Mouse (Mus musculus): ENCODE measurements at regions not wholly inside any gene's neighbourhood (a gene's known extent, or its start where the extent isn't known, plus 50 kb on each side); places are given as distances from the start of the nearest gene placed in this dataset.

GRCm38 (mm10) chr9:86166362-86167067, 298.2 kb downstream of the Ube2cbp start:
- Histone ChIP-seq H3K9me3 (replicated peaks) (no peaks in the 10 kb centered on the region), H3K27me3 (no peaks in the 10 kb centered on the region), H3K36me3 (no peaks in the 10 kb centered on the region), H3K4me1 (replicated peaks) (no peaks in the 10 kb centered on the region), H3K4me3 (replicated peaks) (no peak overlapping the region), H3K27ac (no peak overlapping the region), H3K4me2 (no peak overlapping the region), H3K9ac (no peak overlapping the region)
- DNase-seq: no peak
- WGBS (ENCODE audit: insufficient replicate concordance): 52% methylated on average over 3 of the region's 3 CpGs
- no peak for ATAC-seq (ENCODE audit: low read depth)

DNA sequence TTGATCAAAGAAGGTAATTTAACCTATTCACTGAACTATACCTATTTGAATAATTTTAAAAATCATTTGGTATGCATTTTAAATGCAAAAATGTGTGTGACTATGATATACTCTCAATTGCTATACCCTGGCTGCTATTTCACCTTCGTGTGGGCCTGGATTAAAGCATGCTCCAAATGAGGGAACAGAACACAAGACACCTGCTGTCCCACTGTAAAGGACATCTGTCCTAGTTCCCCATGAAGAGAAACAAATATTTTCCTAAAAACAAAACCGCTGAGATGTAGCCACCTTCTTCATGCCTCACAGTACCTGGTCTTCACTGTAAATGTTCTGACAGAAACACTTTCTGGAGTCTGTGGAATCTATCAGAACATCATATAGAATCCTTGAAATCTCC, 294.0 kb downstream of the Ube2cbp start:
- H3K4me1 ChIP-seq (replicated peaks): no peaks in the 10 kb centered on the region
- H3K36me3 ChIP-seq: no peaks in the 10 kb centered on the region
- WGBS (ENCODE audit: insufficient replicate concordance): 43% methylated on average over 2 of the region's 2 CpGs
- ATAC-seq (ENCODE audit: low read depth) (no peak), DNase-seq (no peak)
- H3K4me2 ChIP-seq: no peak overlapping the region
- H3K4me3 ChIP-seq (replicated peaks): no peak overlapping the region
- no peaks in the 10 kb centered on the region for H3K9me3 ChIP-seq (replicated peaks)
- H3K27me3 ChIP-seq: no peaks in the 10 kb centered on the region
- H3K27ac ChIP-seq: no peak overlapping the region
- H3K9ac ChIP-seq: no peak overlapping the region

- Histone ChIP-seq H3K27me3 (no peaks in the 10 kb centered on the region), H3K36me3 (no peaks in the 10 kb centered on the region), H3K4me2 (no peak overlapping the region), H3K4me1 (replicated peaks) (no peaks in the 10 kb centered on the region), H3K27ac (no peak overlapping the region), H3K9ac (no peak overlapping the region), H3K9me3 (replicated peaks) (no peaks in the 10 kb centered on the region), H3K4me3 (replicated peaks) (no peak overlapping the region)
- ATAC-seq (ENCODE audit: low read depth) (no peak), DNase-seq (no peak)
- WGBS (ENCODE audit: insufficient replicate concordance): 56% methylated on average over 11 of the region's 11 CpGs
Observed at GRCm38 (mm10) chr9:86186751-86187747, 277.7 kb downstream of the Ube2cbp start.

DNA sequence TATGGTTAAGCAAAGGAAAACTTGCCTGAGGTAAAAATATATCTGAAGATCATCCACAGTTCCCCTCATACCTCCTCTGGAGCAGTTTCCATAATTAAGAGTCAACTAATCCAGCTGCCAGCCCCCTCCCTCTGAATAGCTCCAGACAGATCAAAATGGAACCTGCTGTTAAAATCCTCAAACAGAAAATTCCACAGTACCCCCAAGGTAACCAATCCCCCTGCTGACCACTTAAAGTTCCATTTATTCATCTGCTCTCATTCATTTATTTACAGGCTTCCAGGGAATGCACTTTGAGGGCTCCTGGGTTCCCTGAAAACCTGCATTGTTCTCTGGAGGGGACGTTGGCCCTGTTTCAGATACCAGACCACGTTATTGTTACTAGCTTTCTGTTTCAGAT, 275.9 kb downstream of the Ube2cbp start:
- 33% methylated on average over 2 of the region's 2 CpGs for WGBS (ENCODE audit: insufficient replicate concordance)
- no peaks in the 10 kb centered on the region for H3K36me3 ChIP-seq
- no peak overlapping the region for H3K27ac ChIP-seq
- H3K27me3 ChIP-seq: no peaks in the 10 kb centered on the region
- no peak overlapping the region for H3K4me2 ChIP-seq
- no peak for DNase-seq
- no peak overlapping the region for H3K9ac ChIP-seq
- no peaks in the 10 kb centered on the region for H3K9me3 ChIP-seq (replicated peaks)
- ATAC-seq (ENCODE audit: low read depth): no peak
- H3K4me3 ChIP-seq (replicated peaks): no peak overlapping the region
- H3K4me1 ChIP-seq (replicated peaks): no peaks in the 10 kb centered on the region

DNA sequence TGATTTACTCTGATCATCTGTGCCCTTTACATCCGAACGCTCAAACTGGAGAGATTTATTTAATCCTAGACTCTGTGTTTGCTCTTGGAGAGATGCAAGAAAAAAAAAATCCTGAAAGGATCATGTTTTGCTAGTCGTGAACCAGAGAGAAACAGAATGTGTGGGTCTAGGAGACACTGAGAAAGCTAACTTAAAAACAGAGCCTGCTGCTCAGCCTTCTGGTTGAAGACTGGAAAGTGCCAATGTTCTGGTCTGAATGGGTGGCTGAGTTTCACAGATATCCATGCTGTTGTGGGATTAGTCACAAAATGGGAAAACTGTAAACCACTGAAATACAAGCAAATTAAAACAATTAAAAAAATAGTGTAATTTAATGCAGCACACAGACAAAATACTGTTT, 259.7 kb downstream of the Ube2cbp start:
- 59% methylated on average over 3 of the region's 3 CpGs for WGBS (ENCODE audit: insufficient replicate concordance)
- no peak overlapping the region for H3K27ac ChIP-seq

GRCm38 (mm10) chr9:86208334-86208925, 256.3 kb downstream of the Ube2cbp start:
- H3K4me1 ChIP-seq (replicated peaks): no peaks in the 10 kb centered on the region
- DNase-seq (no peak), ATAC-seq (ENCODE audit: low read depth) (no peak)
- H3K9me3 ChIP-seq (replicated peaks): no peaks in the 10 kb centered on the region
- H3K9ac ChIP-seq: no peak overlapping the region
- H3K4me3 ChIP-seq (replicated peaks): no peak overlapping the region
- H3K27me3 ChIP-seq: no peaks in the 10 kb centered on the region
- no peaks in the 10 kb centered on the region for H3K36me3 ChIP-seq
- H3K27ac ChIP-seq: no peak overlapping the region
- WGBS (ENCODE audit: insufficient replicate concordance): 54% methylated on average over 5 of the region's 5 CpGs
- no peak overlapping the region for H3K4me2 ChIP-seq

More for the DNA sequence above, 259.7 kb downstream of the Ube2cbp start:
- H3K4me1 ChIP-seq (replicated peaks): no peaks in the 10 kb centered on the region
- no peak for ATAC-seq (ENCODE audit: low read depth)
- no peak for DNase-seq
- no peak overlapping the region for H3K4me2 ChIP-seq
- no peaks in the 10 kb centered on the region for H3K36me3 ChIP-seq
- H3K27me3 ChIP-seq: no peaks in the 10 kb centered on the region
- no peaks in the 10 kb centered on the region for H3K9me3 ChIP-seq (replicated peaks)
- no peak overlapping the region for H3K4me3 ChIP-seq (replicated peaks)
- H3K9ac ChIP-seq: no peak overlapping the region

GRCm38 (mm10) chr9:86211267-86211666, 253.5 kb downstream of the Ube2cbp start:
- no peaks in the 10 kb centered on the region for H3K36me3 ChIP-seq
- no peaks in the 10 kb centered on the region for H3K4me1 ChIP-seq (replicated peaks)
- no peak overlapping the region for H3K27ac ChIP-seq
- DNase-seq (no peak), ATAC-seq (ENCODE audit: low read depth) (no peak)
- no peaks in the 10 kb centered on the region for H3K9me3 ChIP-seq (replicated peaks)
- H3K4me3 ChIP-seq (replicated peaks): no peak overlapping the region
- H3K9ac ChIP-seq: no peak overlapping the region
- no peak overlapping the region for H3K4me2 ChIP-seq
- WGBS (ENCODE audit: insufficient replicate concordance): 64% methylated on average over 3 of the region's 3 CpGs
- H3K27me3 ChIP-seq: no peaks in the 10 kb centered on the region

DNA sequence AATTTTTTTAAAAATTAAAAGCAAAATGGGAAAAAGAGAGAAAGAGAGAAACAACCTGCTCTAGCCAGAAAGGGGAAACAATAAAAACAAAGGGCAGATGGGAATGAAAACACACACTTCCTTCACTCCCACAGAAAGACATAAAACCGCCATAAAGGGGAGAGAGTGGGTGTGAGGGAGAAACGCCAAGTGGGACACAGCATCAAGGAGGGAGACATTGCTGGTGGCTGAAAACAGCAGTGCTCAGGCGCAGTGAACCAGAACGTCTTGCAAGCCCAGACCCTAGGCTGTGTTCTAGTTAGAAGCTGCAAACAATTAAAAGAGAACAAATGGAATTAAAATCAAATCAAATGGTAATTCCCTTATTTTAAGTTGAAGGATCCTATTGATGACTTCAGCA, 245.1 kb downstream of the Ube2cbp start:
- Histone ChIP-seq H3K27ac (no peak overlapping the region), H3K4me3 (replicated peaks) (no peak overlapping the region), H3K9ac (no peak overlapping the region), H3K9me3 (replicated peaks) (no peaks in the 10 kb centered on the region), H3K4me2 (no peak overlapping the region), H3K4me1 (replicated peaks) (no peaks in the 10 kb centered on the region), H3K36me3 (no peaks in the 10 kb centered on the region), H3K27me3 (no peaks in the 10 kb centered on the region)
- DNase-seq (no peak), ATAC-seq (ENCODE audit: low read depth) (no peak)
- 57% methylated on average over 4 of the region's 4 CpGs for WGBS (ENCODE audit: insufficient replicate concordance)

DNA sequence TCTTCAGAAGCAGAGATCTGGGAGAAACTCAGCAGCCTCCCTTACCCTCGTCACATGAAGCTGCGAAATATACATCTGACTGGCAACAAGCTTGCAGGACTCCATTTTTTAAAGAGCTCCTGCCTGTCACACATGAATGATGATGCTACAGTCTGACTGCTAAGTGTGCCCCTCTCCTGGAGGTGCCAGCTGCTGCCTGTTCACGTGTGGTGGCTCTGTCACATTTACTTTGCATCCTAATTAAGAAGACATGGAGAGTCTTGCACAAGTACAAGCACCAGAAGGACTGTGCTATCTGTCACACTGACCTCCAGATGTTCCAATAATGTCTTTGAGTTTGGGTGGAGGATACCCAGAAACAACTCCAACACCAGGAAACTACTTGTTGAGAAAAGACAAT, 240.2 kb downstream of the Ube2cbp start:
- H3K4me1 ChIP-seq (replicated peaks): no peaks in the 10 kb centered on the region
- H3K27ac ChIP-seq: no peak overlapping the region
- no peak overlapping the region for H3K4me2 ChIP-seq
- no peaks in the 10 kb centered on the region for H3K36me3 ChIP-seq
- H3K9ac ChIP-seq: no peak overlapping the region
- DNase-seq (no peak), ATAC-seq (ENCODE audit: low read depth) (no peak)
- 47% methylated on average over 3 of the region's 3 CpGs for WGBS (ENCODE audit: insufficient replicate concordance)
- H3K4me3 ChIP-seq (replicated peaks): no peak overlapping the region
- no peaks in the 10 kb centered on the region for H3K27me3 ChIP-seq
- no peaks in the 10 kb centered on the region for H3K9me3 ChIP-seq (replicated peaks)

- DNase-seq: no peak
- no peak for ATAC-seq (ENCODE audit: low read depth)
- Histone ChIP-seq H3K27ac (no peak overlapping the region), H3K9ac (no peak overlapping the region), H3K4me2 (no peak overlapping the region), H3K36me3 (no peaks in the 10 kb centered on the region), H3K4me3 (replicated peaks) (no peak overlapping the region), H3K4me1 (replicated peaks) (no peaks in the 10 kb centered on the region), H3K9me3 (replicated peaks) (no peaks in the 10 kb centered on the region), H3K27me3 (no peaks in the 10 kb centered on the region)
- WGBS (ENCODE audit: insufficient replicate concordance): 56% methylated on average over 7 of the region's 7 CpGs
Observed at GRCm38 (mm10) chr9:86230673-86231350, 233.9 kb downstream of the Ube2cbp start.

DNA sequence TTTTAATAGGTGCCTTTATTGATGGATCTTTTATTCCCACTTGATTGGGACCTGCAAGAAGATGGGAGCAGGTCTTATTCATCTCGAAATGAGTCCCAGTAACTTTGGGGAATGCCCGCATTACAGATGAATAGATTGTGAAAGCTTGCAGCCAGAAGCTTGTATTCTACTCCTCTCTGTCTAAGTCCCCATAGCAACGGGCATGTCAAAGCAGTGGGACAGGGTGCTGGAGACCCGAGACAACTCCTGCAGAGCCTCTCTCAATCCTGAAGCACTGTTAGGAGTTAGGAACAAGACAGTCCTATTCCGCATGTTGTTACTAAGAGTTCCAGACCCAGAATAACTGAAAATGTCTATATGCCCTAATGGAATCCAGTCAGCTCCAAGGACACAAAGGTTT, 233.1 kb downstream of the Ube2cbp start:
- WGBS (ENCODE audit: insufficient replicate concordance): 64% methylated on average over 5 of the region's 5 CpGs
- Histone ChIP-seq H3K4me1 (replicated peaks) (no peaks in the 10 kb centered on the region), H3K36me3 (no peaks in the 10 kb centered on the region), H3K9ac (no peak overlapping the region), H3K4me3 (replicated peaks) (no peak overlapping the region), H3K27me3 (no peaks in the 10 kb centered on the region), H3K4me2 (no peak overlapping the region), H3K9me3 (replicated peaks) (no peaks in the 10 kb centered on the region), H3K27ac (no peak overlapping the region)
- no peak for ATAC-seq (ENCODE audit: low read depth)
- no peak for DNase-seq

All from liver, embryonic 13.5 days (tissue).